Mouse (Mus musculus): Measurements from ENCODE around the gene Trib3. TPM values are rescaled to one million over a fixed set of nuclear protein-coding genes. Genes with fewer than 3 reads are reported as not detected.
"Not testable (repeated sequence)": the region's sequence is repeated elsewhere in the genome, so short reads cannot be mapped to it uniquely, and the experiment has no call there.

The Trib3 gene
- polyA plus RNA-seq, 1 experiment = 27.6 TPM

- TF ChIP-seq CTCF (IDR thresholded peaks at IDR 0.05; ENCODE audit: control insufficient read depth, insufficient read depth, insufficient read length) (no peak), MYOG (IDR thresholded peaks at IDR 0.05; ENCODE audit: control insufficient read depth, extremely low read depth, insufficient read length) (no peak), MYOD1 (IDR thresholded peaks at IDR 0.05; ENCODE audit: control insufficient read depth, insufficient read length, low read depth) (no peak), CEBPB (IDR thresholded peaks at IDR 0.05; ENCODE audit: low read depth) (no peak), MAX (IDR thresholded peaks at IDR 0.05) (no peak), USF1 (IDR thresholded peaks at IDR 0.05; ENCODE audit: low read depth) (no peak), FOSL1 (IDR thresholded peaks at IDR 0.05; ENCODE audit: insufficient read depth, low read length, poor library complexity, severe bottlenecking) (no peak)
- H3K79me3 ChIP-seq (ENCODE audit: low read depth) = peaks cover 17% of the 10 kb centered on the region
- peaks cover 38% of the 10 kb centered on the region for H3K79me2 ChIP-seq (ENCODE audit: control insufficient read depth, insufficient read depth)
- no peak overlapping the region for H3K4me3 ChIP-seq (ENCODE audit: insufficient read depth, poor library complexity, severe bottlenecking)
- H3ac ChIP-seq (ENCODE audit: control insufficient read depth, insufficient read length, low read depth) = no peak overlapping the region
- peaks cover 69% of the 10 kb centered on the region for H3K36me3 ChIP-seq (ENCODE audit: control insufficient read depth, insufficient read depth)
- no peaks in the 10 kb centered on the region for H3K27me3 ChIP-seq (ENCODE audit: control insufficient read depth, insufficient read depth, insufficient read length)
Measured at GRCm38 (mm10) chr2:152303781-152304180, 40.1 kb downstream of the Trib3 start.

- no peak overlapping the region for H3K4me3 ChIP-seq (ENCODE audit: insufficient read depth, poor library complexity, severe bottlenecking)
- H3K36me3 ChIP-seq (ENCODE audit: control insufficient read depth, insufficient read depth) = peaks cover 59% of the 10 kb centered on the region
- TF ChIP-seq MYOG (IDR thresholded peaks at IDR 0.05; ENCODE audit: control insufficient read depth, extremely low read depth, insufficient read length) (no peak), CTCF (IDR thresholded peaks at IDR 0.05; ENCODE audit: control insufficient read depth, insufficient read depth, insufficient read length) (no peak), FOSL1 (IDR thresholded peaks at IDR 0.05; ENCODE audit: insufficient read depth, low read length, poor library complexity, severe bottlenecking) (no peak), MAX (IDR thresholded peaks at IDR 0.05) (no peak)
- peaks cover 24% of the 10 kb centered on the region for H3K79me3 ChIP-seq (ENCODE audit: low read depth)
- H3ac ChIP-seq (ENCODE audit: control insufficient read depth, insufficient read length, low read depth) = no peak overlapping the region
- peaks cover 48% of the 10 kb centered on the region for H3K79me2 ChIP-seq (ENCODE audit: control insufficient read depth, insufficient read depth)
- H3K27me3 ChIP-seq (ENCODE audit: control insufficient read depth, insufficient read depth, insufficient read length) = no peaks in the 10 kb centered on the region
Measured at GRCm38 (mm10) chr2:152302862-152303261, 41.0 kb downstream of the Trib3 start.

GRCm38 (mm10) chr2:152294541-152294940, 49.3 kb downstream of the Trib3 start:
- Histone ChIP-seq H3K36me3 (ENCODE audit: control insufficient read depth, insufficient read depth) (no peaks in the 10 kb centered on the region), H3K79me2 (ENCODE audit: control insufficient read depth, insufficient read depth) (peaks cover 56% of the 10 kb centered on the region), H3K79me3 (ENCODE audit: low read depth) (peaks cover 45% of the 10 kb centered on the region), H3K4me3 (ENCODE audit: insufficient read depth, poor library complexity, severe bottlenecking) (peak overlapping the region; percentile 69), H3K27me3 (ENCODE audit: control insufficient read depth, insufficient read depth, insufficient read length) (no peaks in the 10 kb centered on the region), H3ac (ENCODE audit: control insufficient read depth, insufficient read length, low read depth) (peak overlapping the region; percentile 93)
- TF ChIP-seq MYOD1 (IDR thresholded peaks at IDR 0.05; ENCODE audit: control insufficient read depth, insufficient read length, low read depth) = no peak
- TF ChIP-seq CEBPB (IDR thresholded peaks at IDR 0.05; ENCODE audit: low read depth) = no peak
- no peak for TF ChIP-seq USF1 (IDR thresholded peaks at IDR 0.05; ENCODE audit: low read depth)
- no peak for TF ChIP-seq CTCF (IDR thresholded peaks at IDR 0.05; ENCODE audit: control insufficient read depth, insufficient read depth, insufficient read length)
- no peak for TF ChIP-seq MAX (IDR thresholded peaks at IDR 0.05)
- no peak for TF ChIP-seq FOSL1 (IDR thresholded peaks at IDR 0.05; ENCODE audit: insufficient read depth, low read length, poor library complexity, severe bottlenecking)
- TF ChIP-seq MYOG (IDR thresholded peaks at IDR 0.05; ENCODE audit: control insufficient read depth, extremely low read depth, insufficient read length) = no peak

GRCm38 (mm10) chr2:152293727-152294475, 49.9 kb downstream of the Trib3 start, which contains the start of gene Tbc1d20:
Gene Tbc1d20 (plus strand): TSS chr2:152293828.
- H3K36me3 ChIP-seq (ENCODE audit: control insufficient read depth, insufficient read depth) = no peaks in the 10 kb centered on the region
- TF ChIP-seq MAX (IDR thresholded peaks at IDR 0.05) (peak; percentile 77), MYOG (IDR thresholded peaks at IDR 0.05; ENCODE audit: control insufficient read depth, extremely low read depth, insufficient read length) (no peak), USF1 (IDR thresholded peaks at IDR 0.05; ENCODE audit: low read depth) (peak; percentile 88)

GRCm38 (mm10) chr2:152293179-152293726, 50.6 kb downstream of the Trib3 start:
- H3K4me3 ChIP-seq (ENCODE audit: insufficient read depth, poor library complexity, severe bottlenecking) = peak overlapping the region; percentile 69
- peak overlapping the region; percentile 57 for H3ac ChIP-seq (ENCODE audit: control insufficient read depth, insufficient read length, low read depth)
- no peaks in the 10 kb centered on the region for H3K27me3 ChIP-seq (ENCODE audit: control insufficient read depth, insufficient read depth, insufficient read length)
- TF ChIP-seq MYOG (IDR thresholded peaks at IDR 0.05; ENCODE audit: control insufficient read depth, extremely low read depth, insufficient read length) (no peak), USF1 (IDR thresholded peaks at IDR 0.05; ENCODE audit: low read depth) (no peak), CTCF (IDR thresholded peaks at IDR 0.05; ENCODE audit: control insufficient read depth, insufficient read depth, insufficient read length) (no peak)
- H3K79me2 ChIP-seq (ENCODE audit: control insufficient read depth, insufficient read depth) = peaks cover 45% of the 10 kb centered on the region
- peaks cover 38% of the 10 kb centered on the region for H3K79me3 ChIP-seq (ENCODE audit: low read depth)
- peaks cover 2% of the 10 kb centered on the region for H3K36me3 ChIP-seq (ENCODE audit: control insufficient read depth, insufficient read depth)

More at GRCm38 (mm10) chr2:152293727-152294475, 49.9 kb downstream of the Trib3 start, which contains the start of gene Tbc1d20:
- Histone ChIP-seq H3K27me3 (ENCODE audit: control insufficient read depth, insufficient read depth, insufficient read length) (no peaks in the 10 kb centered on the region), H3K79me2 (ENCODE audit: control insufficient read depth, insufficient read depth) (peaks cover 51% of the 10 kb centered on the region), H3K4me3 (ENCODE audit: insufficient read depth, poor library complexity, severe bottlenecking) (peak within 1 kb of the TSS; percentile 69), H3ac (ENCODE audit: control insufficient read depth, insufficient read length, low read depth) (peak within 1 kb of the TSS; percentile 93), H3K79me3 (ENCODE audit: low read depth) (peaks cover 43% of the 10 kb centered on the region)

- peaks cover 6% of the 10 kb centered on the region for H3K36me3 ChIP-seq (ENCODE audit: control insufficient read depth, insufficient read depth)
- H3K4me3 ChIP-seq (ENCODE audit: insufficient read depth, poor library complexity, severe bottlenecking) = no peak overlapping the region
- H3K79me3 ChIP-seq (ENCODE audit: low read depth) = peaks cover 32% of the 10 kb centered on the region
- peaks cover 37% of the 10 kb centered on the region for H3K79me2 ChIP-seq (ENCODE audit: control insufficient read depth, insufficient read depth)
- H3K27me3 ChIP-seq (ENCODE audit: control insufficient read depth, insufficient read depth, insufficient read length) = no peaks in the 10 kb centered on the region
- no peak overlapping the region for H3ac ChIP-seq (ENCODE audit: control insufficient read depth, insufficient read length, low read depth)
- TF ChIP-seq CTCF (IDR thresholded peaks at IDR 0.05; ENCODE audit: control insufficient read depth, insufficient read depth, insufficient read length) (no peak), USF1 (IDR thresholded peaks at IDR 0.05; ENCODE audit: low read depth) (no peak), MAX (IDR thresholded peaks at IDR 0.05) (no peak), FOSL1 (IDR thresholded peaks at IDR 0.05; ENCODE audit: insufficient read depth, low read length, poor library complexity, severe bottlenecking) (no peak), MYOG (IDR thresholded peaks at IDR 0.05; ENCODE audit: control insufficient read depth, extremely low read depth, insufficient read length) (no peak), CEBPB (IDR thresholded peaks at IDR 0.05; ENCODE audit: low read depth) (no peak)
Measured at GRCm38 (mm10) chr2:152292475-152292874, 51.4 kb downstream of the Trib3 start.

- not testable (repeated sequence) for H3K79me3 ChIP-seq (ENCODE audit: low read depth); H3ac ChIP-seq (ENCODE audit: control insufficient read depth, insufficient read length, low read depth); H3K27me3 ChIP-seq (ENCODE audit: control insufficient read depth, insufficient read depth, insufficient read length); H3K4me3 ChIP-seq (ENCODE audit: insufficient read depth, poor library complexity, severe bottlenecking); H3K79me2 ChIP-seq (ENCODE audit: control insufficient read depth, insufficient read depth)
- peaks cover 28% of the 10 kb centered on the region for H3K36me3 ChIP-seq (ENCODE audit: control insufficient read depth, insufficient read depth)
Measured at GRCm38 (mm10) chr2:152289623-152290022, 54.2 kb downstream of the Trib3 start.
